10 mouse cellular contexts compared by ENCODE assay signal in genomic region chr17:83699062-83699724, GRCm38 (mm10). TPM values are rescaled to one million over a fixed set of nuclear protein-coding genes. Genes with fewer than 3 reads are reported as not detected.
DNase-seq lines count a peak whose midpoint lies in the region; ATAC-seq lines count a peak whose summit lies in the region.
"Had no signal": no experiment of that assay in that cellular context is flagged by ENCODE, and none has a peak within 500 bp of the region (broad histone marks: within the 10 kb centered on the region; RNA-seq: fewer than 3 reads in every experiment).

No protein-coding gene starts in this region.

- no peak overlapping the region for H3K27ac ChIP-seq in intestine, embryonic 14.5 days (ENCODE audit: low read depth)
- H3K27ac ChIP-seq in stomach, embryonic 14.5 days (ENCODE audit: low read length), result peak overlapping the region; percentile 79; the same call in 1 of the 2 replicates

- no peak overlapping the region for H3K9ac ChIP-seq in intestine, embryonic 14.5 days (ENCODE audit: low read length)
- no peak overlapping the region for H3K9ac ChIP-seq in stomach, embryonic 14.5 days (replicated peaks; ENCODE audit: low read depth, low read length)

- no peaks in the 10 kb centered on the region for H3K27me3 ChIP-seq in intestine, embryonic 14.5 days (replicated peaks; ENCODE audit: control insufficient read depth, insufficient read depth, low read length)
- H3K27me3 ChIP-seq in stomach, embryonic 14.5 days (ENCODE audit: control insufficient read depth, insufficient read depth, low read length), result no peaks in the 10 kb centered on the region

- DNase-seq in lung, adult 18-20 months, result peak; percentile 52 to 72
- no peak for DNase-seq in lung, postnatal 14 days
- DNase-seq in intestine, embryonic 14.5 days (ENCODE audit: low spot score), result no peak
- DNase-seq in kidney, postnatal 36 days, result peak; percentile 35 to 38
- DNase-seq in adrenal gland, adult 18-20 months (ENCODE audit: low spot score in 2 of 2), result no peak
- no peak for DNase-seq in layer of hippocampus, adult 9-11 months
- no peak for DNase-seq in frontal cortex, adult 2 months (ENCODE audit: extremely low spot score in 1 of 2, low spot score in 1 of 2)

- H3K9me3 ChIP-seq in intestine, embryonic 14.5 days (ENCODE audit: control insufficient read depth, low read length), result no peaks in the 10 kb centered on the region
- no peaks in the 10 kb centered on the region for H3K9me3 ChIP-seq in stomach, embryonic 14.5 days (ENCODE audit: control insufficient read depth, low read depth, low read length)

- no peaks in the 10 kb centered on the region for H3K36me3 ChIP-seq in intestine, embryonic 14.5 days (ENCODE audit: control insufficient read depth, insufficient read depth, low read length)
- H3K36me3 ChIP-seq in stomach, embryonic 14.5 days (ENCODE audit: control insufficient read depth, insufficient read depth, low read length), result no peaks in the 10 kb centered on the region

- H3K4me3 ChIP-seq in intestine, embryonic 14.5 days (ENCODE audit: low read depth, low read length), result no peak overlapping the region
- no peak overlapping the region for H3K4me3 ChIP-seq in stomach, embryonic 14.5 days (ENCODE audit: low read depth, low read length)

- H3K4me2 ChIP-seq in intestine, embryonic 14.5 days (ENCODE audit: low read length), result no peak overlapping the region
- no peak overlapping the region for H3K4me2 ChIP-seq in stomach, embryonic 14.5 days (replicated peaks; ENCODE audit: low read depth, low read length)
- H3K4me2 ChIP-seq: heart, embryonic 11.5 days had no signal

- no peaks in the 10 kb centered on the region for H3K4me1 ChIP-seq in intestine, embryonic 14.5 days (replicated peaks; ENCODE audit: control insufficient read depth, insufficient read depth, low read length)
- no peaks in the 10 kb centered on the region for H3K4me1 ChIP-seq in stomach, embryonic 14.5 days (ENCODE audit: control insufficient read depth, insufficient read depth, low read length)

- 67% methylated on average over 8 of the region's 8 CpGs for WGBS in intestine, embryonic 14.5 days
- WGBS in stomach, embryonic 14.5 days, result 76% methylated on average over 8 of the region's 8 CpGs

- peak; percentile 79 for ATAC-seq in intestine, embryonic 14.5 days (replicated peaks; ENCODE audit: low FRiP score, low TSS enrichment, low read depth)
- ATAC-seq in stomach, embryonic 14.5 days (ENCODE audit: insufficient number of reproducible peaks, insufficient read depth, low FRiP score, low read depth), result peak; percentile 87
- ATAC-seq: forebrain, embryonic 14.5 days had no signal

RNA-seq across cellular contexts. Expression of gene Mta3, which starts 6.8 kb away (rescaled TPM):
- 31.6 and 37.0 TPM in 2 replicates for polyA plus RNA-seq in intestine, embryonic 14.5 days (2014; fragmentation: Nextera tagmentation; extraction: Ambion mirVana)
- polyA plus RNA-seq in stomach, embryonic 14.5 days (2014; fragmentation: Nextera tagmentation; extraction: Ambion mirVana), result 36.1 and 38.1 TPM in 2 replicates
- total RNA-seq in adrenal gland, adult 18-20 months (2021), result 10 to 100 TPM; 44.2 to 52.3 TPM
- 61.7 and 63.9 TPM in 2 replicates for polyA plus RNA-seq in frontal cortex, adult 2 months (2012; rRNA removed)

Comparison
In these comparisons a context has a peak if more than half of its experiments do, and no peak if none do; other contexts are left out.
1. DNase-seq: peak in lung, adult 18-20 months (2 of 2) and kidney, postnatal 36 days (2 of 2); none in lung, postnatal 14 days (single experiment), intestine, embryonic 14.5 days (single experiment), adrenal gland, adult 18-20 months (0 of 2), layer of hippocampus, adult 9-11 months (single experiment) and frontal cortex, adult 2 months (0 of 2).